Mouse (Mus musculus) common myeloid progenitor, adult 5-6 weeks (primary cell): ENCODE results near the gene Dlg2. TPM values are rescaled to one million over a fixed set of nuclear protein-coding genes. Genes with fewer than 3 reads are reported as not detected.
A peak's percentile ranks its signal among the peaks of the same experiment; 100 is the strongest.

ENCODE experiments used
- ATAC-seq: replicated peaks from 2 replicates; pipeline ENCODE4 v1.8.0; 2016; ENCODE audit warnings: low read depth, mild to moderate bottlenecking, moderate TSS enrichment, inconsistent platforms; ENCODE audit not compliant: poor library complexity, severe bottlenecking
- total RNA-seq: library from RNA; stranded (forward); fragments of 200-1000, 187-1606 nt; gene quantifications from 2 replicates; pipeline ENCODE4 v1.2.3, GENCODE M21; 2017

The Dlg2 gene
- total RNA-seq, 1 experiment from 2014 or later: 1.6 TPM

DNA sequence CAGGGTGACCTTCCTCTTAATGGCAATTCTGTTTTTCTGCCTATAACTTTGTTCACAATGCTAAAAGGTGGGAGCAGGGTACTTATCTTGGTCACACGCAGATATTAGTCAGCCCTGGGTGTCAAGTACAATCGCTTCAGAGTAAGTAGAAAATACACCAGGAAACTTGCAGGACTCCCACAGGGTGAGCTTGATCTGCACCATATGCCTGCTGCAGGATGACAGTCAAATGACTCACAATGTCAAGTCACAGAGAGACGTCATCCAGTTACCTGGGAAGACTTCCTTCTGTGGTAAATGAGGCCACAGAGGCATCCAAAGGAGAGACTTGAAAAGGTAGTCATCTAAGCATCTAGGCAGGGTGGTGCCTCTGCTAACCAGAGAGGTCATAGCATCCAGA, 1721.1 kb downstream of the Dlg2 start:
- no peak for ATAC-seq

DNA sequence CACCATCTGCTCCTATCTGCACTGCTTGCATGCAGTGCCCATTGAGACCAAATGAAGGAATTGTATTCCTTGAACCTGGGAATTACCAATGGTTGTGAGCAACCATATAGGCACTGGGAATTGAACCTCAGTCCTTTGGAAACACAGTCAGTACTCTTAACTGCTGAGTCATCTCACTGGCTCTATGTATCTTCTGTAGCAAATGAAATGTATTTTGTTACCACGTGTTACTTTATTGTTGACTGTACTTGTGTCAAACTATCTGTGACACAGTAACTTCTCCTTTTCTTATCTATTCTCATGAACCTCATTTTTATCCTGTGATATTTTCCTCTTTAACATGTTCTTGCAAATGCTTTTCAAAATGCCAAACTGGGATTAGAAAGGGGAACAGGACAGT, 1722.7 kb downstream of the Dlg2 start:
- ATAC-seq: peak; percentile 54; the same call in 1 of the 2 replicates

GRCm38 (mm10) chr7:92210701-92211100, 1734.2 kb downstream of the Dlg2 start:
- ATAC-seq: no peak

DNA sequence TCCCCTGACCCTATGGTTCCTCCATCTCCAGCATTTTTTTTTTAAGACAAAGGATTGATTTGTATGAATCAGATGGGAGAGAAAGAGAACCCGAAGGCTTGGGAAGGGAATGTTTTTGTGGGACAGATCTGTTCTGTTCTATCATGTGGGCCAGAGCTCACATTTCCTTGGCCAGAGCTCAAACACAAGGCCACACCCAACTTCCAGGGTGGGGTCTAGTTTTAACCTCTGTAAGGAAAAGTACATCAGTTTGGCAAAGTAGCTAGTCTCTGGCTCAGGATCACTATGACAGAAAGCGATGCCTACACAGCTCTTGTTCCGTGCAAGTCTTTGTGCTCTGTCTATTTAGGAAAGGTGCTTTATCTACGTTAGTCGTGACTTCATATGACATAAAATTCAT, 1737.3 kb downstream of the Dlg2 start:
- no peak for ATAC-seq

GRCm38 (mm10) chr7:92218171-92218570, 1741.7 kb downstream of the Dlg2 start:
- no peak for ATAC-seq

DNA sequence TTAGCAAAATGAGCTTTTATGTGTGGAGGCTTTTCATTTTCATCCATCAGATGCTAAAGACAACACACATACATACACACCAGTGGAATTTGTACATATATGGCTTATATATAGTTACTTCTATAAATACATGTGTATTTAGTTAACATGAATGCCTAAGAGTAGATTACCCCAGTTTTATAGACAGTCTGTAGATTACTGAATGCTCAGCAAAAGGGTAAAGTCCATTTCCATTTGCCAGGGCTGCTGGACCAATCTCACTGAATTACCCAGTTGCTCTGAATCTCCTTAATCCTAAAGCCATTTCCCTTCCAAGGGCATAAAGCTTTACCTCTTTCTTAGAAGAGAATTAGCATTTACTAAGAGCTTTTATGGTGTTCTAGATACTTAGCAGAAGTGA, 1744.1 kb downstream of the Dlg2 start:
- no peak for ATAC-seq

DNA sequence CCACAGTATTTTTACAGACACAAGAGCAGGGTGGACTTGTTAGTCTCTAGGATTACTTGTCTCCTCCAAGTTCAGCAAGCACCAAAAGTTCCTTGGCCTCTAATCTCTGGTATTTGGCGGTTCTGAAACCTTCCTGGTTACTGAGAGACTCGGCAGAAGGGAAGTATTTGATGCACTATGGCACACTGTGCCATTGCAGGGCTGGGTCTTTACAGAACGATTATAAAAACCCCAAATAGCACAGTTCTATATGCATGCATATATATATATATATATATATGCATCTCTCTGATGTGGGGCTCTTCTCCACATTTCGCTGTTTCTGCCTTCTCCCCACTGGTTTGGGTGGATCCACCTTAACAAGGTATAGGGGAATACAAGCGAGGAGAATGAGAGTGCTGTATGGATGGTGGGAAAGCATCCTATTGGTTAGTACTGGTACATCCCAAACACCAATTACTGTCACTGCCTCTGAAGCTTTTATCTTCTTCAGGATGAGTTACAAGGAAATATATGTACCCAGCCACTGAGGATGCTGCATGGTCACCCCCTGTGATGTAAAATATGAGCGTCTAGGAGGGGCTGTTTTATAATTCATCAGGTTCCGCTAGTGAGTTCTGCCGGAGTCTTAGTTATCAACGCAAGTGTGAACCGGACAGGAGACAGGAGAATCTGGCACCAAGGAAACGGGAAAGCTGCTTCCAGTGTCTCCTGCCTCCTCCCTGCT, 1758.2 kb downstream of the Dlg2 start:
- ATAC-seq: no peak

DNA sequence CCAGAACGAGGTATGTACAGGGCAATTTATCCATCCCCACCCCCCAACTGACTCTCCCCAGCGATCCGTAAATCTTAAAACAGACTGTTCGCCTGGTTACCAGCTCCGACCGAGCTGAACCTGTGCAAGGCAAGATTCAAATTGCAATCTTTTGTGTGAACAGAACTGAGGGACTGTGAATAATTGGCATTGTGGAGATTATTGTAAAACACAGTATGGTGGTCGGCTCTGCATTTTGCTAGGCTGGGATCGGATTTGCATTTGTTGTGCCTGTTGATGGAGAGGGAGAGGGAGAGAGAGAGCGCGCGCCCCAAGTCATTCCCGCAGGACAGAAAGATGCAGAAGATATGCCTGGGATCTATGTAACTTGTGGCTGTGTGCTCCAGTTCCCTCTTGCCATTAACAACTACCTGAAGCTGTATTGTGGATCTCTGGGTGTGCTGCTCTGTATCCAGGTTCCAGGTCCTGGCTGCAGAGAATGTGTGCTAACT, 1759.1 kb downstream of the Dlg2 start:
- no peak for ATAC-seq

- no peak for ATAC-seq
Measured at GRCm38 (mm10) chr7:92240908-92241307, 1764.4 kb downstream of the Dlg2 start.

DNA sequence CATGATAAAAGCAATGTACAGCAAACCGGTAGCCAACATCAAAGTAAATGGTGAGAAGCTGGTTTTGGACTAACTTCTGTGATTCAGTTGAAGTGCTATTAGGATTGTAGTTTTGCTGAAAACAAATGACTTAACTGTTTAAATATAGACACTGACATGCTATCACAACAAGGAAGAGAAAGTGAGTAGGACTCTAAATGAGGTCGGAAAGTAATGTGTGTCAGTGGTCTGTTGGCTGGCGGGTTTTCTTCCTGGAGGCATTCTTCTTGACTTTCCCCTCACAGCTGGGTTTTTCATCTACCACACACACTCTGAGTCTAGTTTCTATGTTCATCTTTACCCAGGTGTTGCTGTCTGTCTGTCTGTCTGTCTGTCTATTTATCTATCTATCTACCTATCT, 1771.1 kb downstream of the Dlg2 start:
- no peak for ATAC-seq

- ATAC-seq: no peak
Measured at GRCm38 (mm10) chr7:92248619-92249018, 1772.1 kb downstream of the Dlg2 start.

GRCm38 (mm10) chr7:92258148-92258547, 1781.7 kb downstream of the Dlg2 start:
- ATAC-seq: no peak

DNA sequence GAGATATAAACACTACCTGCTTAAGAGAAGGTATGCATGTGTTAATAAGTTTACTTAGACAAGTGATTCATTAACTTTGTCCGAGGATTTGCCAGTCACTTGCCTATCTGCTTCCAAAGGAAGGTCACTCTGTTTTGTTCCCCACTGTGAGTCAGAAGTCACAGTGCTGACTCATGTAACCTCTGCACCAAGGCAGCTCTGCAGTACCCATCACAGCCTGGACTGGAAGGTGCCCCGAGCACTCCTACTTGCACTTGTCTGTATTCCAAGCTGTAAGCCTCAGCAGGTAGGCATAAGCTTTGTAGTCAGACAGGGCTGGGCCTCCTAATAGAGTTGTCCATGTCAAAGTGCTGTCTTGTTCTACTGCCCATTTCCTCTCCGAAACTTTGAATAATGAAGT, 1782.2 kb downstream of the Dlg2 start:
- ATAC-seq: peak; percentile 71; the same call in 1 of the 2 replicates

DNA sequence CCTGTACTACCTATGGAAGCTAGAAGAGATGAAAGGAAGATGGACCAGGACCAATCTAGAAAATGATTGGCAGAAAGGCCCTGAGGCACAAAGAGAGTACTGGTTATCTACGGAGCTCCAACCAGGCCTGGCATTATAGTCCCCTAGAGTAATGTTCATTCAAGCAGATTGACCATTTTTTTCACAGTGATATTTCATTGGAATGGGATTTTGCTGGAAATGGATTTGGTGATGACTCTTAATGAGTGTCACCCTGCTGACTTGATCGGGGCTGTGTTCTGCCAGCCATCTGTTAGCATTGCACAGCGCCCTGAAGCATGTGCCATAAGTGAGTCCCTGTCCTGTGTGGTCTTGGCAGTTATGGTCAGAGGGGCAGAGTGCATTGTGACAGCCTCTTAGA, 1787.9 kb downstream of the Dlg2 start:
- no peak for ATAC-seq

DNA sequence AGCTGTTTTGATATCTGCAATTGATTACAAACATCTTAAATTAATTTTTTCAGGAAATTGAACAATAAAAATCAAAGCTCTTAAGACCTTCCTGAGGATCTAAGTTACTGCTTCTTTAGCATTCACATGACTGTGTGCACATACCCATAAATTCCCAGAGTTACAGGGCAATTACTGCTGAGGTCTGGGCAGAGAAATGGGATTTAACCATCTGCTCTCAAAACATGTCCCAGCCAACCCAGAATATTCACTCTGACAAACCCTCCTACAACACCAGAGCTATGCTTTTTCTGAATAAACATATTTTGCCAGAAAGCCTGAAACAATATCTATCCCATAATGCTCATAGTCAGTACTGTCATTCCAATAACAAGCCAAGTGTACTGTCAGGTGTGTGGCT, 1788.5 kb downstream of the Dlg2 start:
- ATAC-seq: no peak

GRCm38 (mm10) chr7:92275353-92275752, 1798.9 kb downstream of the Dlg2 start:
- no peak for ATAC-seq

DNA sequence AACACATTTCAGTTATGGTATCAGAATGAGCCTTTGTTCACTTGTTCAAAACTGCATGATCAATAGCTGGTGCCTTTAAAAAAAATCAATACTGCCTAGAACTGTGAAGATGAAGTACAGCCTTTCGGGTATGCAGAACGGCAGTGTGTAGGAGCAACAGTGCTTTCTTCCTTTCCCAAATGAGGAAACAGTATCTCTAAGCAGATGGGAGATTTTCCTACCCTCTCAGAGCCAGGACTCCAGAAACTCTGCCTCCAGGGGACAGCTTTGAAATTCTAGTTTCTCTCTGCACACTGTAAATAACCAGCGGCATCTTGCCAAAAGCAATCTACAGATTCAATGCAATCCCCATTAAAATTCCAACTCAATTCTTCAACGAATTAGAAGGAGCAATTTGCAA, 1801.2 kb downstream of the Dlg2 start:
- no peak for ATAC-seq

DNA sequence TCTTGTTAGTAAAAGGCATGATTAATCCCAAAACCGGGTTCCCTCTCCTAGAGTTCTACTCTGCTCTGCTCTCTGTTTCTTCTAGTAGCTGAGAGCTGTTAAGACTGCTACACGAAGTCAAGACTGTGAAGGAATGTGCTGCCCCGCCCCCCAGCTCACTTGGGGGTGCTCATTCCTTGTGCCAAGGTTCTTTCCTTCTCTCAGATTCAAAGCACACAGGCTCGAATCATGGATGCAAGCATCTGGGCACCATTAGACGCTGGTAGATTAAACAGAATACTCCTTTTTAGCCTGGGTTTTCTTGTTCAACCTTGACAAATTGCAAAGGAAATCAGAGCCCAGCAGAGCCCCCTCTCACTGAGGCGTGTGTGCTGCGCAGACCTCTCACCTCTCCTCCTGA, 1804.5 kb downstream of the Dlg2 start:
- ATAC-seq: no peak

DNA sequence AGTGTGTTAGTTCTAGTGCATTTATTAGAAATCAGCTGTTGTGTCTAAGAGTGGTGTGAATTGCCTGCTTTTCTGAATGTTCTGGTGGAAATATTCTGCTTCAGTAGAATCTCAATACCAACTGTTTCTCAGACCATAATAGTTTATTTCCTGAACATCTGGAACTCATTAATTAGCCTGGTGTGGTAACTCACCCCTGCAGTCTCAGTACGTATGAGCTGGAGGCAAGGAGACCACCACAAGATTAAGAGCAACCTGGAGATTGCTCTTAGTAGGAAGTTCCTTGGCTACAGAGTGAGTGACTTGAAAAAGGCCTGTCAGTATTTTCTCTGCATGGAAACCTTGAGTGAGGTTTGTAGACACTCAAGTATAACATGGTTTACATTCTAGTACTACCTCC, 1810.6 kb downstream of the Dlg2 start:
- no peak for ATAC-seq

DNA sequence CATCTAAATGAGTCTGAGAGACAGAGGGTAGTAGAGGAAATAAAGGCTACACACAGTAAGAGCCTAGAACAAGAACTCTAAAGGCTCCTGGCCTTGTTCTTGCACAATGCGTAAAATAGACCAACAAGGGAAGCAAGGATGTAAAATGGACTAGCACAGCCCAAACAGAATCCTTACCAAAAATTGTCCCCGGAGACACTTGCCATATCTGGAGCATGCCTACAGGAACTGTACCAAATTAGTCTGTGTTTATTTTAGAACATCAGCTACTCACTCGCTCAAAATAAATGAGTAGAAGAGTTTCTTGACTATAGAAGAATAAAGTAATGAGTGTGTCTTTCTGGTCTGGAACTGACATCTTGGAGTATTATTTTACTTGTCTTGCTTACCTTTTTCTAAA, 1812.3 kb downstream of the Dlg2 start:
- ATAC-seq: no peak

GRCm38 (mm10) chr7:92292918-92293518, 1816.5 kb downstream of the Dlg2 start:
- no peak for ATAC-seq

GRCm38 (mm10) chr7:92301046-92301445, 1824.6 kb downstream of the Dlg2 start:
- no peak for ATAC-seq
